29 mouse cellular contexts compared by ENCODE assay signal in the genomic region with DNA sequence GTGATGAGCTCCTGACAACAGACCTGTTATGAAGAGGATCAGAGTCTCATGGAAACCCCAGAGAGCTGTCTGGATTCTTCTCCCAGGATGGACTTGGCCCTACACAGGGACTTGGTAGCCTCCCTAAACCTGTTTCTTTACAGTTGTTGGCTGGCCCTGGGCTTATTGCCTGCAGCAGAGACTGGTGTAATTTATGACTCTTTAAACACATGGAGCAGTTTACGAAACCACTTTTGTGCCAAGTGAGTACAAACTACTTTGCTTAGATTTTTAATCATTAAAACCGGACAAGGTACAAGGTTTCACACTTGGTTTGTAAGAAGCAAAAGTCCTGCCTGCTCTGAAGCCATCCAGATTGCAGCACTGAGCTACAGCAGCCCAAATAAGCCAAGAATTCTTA. TPM values are rescaled to one million over a fixed set of nuclear protein-coding genes. Genes with fewer than 3 reads are reported as not detected.
DNase-seq lines count a peak whose midpoint lies in the region; ATAC-seq and TF ChIP-seq lines count a peak whose summit lies in the region.
"Had no signal": no experiment of that assay in that cellular context is flagged by ENCODE, and none has a peak within 500 bp of the region (broad histone marks: within the 10 kb centered on the region; RNA-seq: fewer than 3 reads in every experiment).

No protein-coding gene starts in this region.

- no peak overlapping the region for H3K4me2 ChIP-seq in kidney, embryonic 15.5 days
- H3K4me2 ChIP-seq in midbrain, postnatal 0 days (ENCODE audit: low read depth, low read length, poor library complexity, severe bottlenecking): no peak overlapping the region
- H3K4me2 ChIP-seq: embryonic facial prominence, embryonic 13.5 days; forebrain, embryonic 12.5 days; heart, embryonic 13.5 days; hindbrain, embryonic 14.5 days; limb, embryonic 12.5 days; liver, embryonic 13.5 days; midbrain, embryonic 15.5 days had no signal

- H3K4me1 ChIP-seq in kidney, adult 2 months (ENCODE audit: control insufficient read depth, insufficient read depth, low read length): peaks cover 21% of the 10 kb centered on the region; the same call in 1 of the 2 replicates
- H3K4me1 ChIP-seq in kidney, embryonic 15.5 days: no peaks in the 10 kb centered on the region
- H3K4me1 ChIP-seq in midbrain, postnatal 0 days (ENCODE audit: insufficient read depth, low read length): no peaks in the 10 kb centered on the region
- H3K4me1 ChIP-seq: embryonic facial prominence, embryonic 13.5 days; forebrain, embryonic 12.5 days; heart, embryonic 13.5 days; limb, embryonic 12.5 days; liver, embryonic 13.5 days; midbrain, embryonic 10.5 days; midbrain, embryonic 15.5 days had no signal

- H3K9me3 ChIP-seq in kidney, embryonic 15.5 days (replicated peaks): no peaks in the 10 kb centered on the region
- H3K9me3 ChIP-seq in midbrain, postnatal 0 days (ENCODE audit: low read length): no peaks in the 10 kb centered on the region
- H3K9me3 ChIP-seq: embryonic facial prominence, embryonic 13.5 days; forebrain, embryonic 12.5 days; heart, embryonic 13.5 days; limb, embryonic 12.5 days; liver, embryonic 13.5 days; midbrain, embryonic 10.5 days; midbrain, embryonic 15.5 days had no signal

- peak; percentile 88 for DNase-seq in kidney, adult 2 months
- DNase-seq in fat pad, adult 2 months (ENCODE audit: extremely low read depth, low read depth, low spot score): peak; percentile 68
- DNase-seq in kidney, adult 9 months: peak; percentile 88
- DNase-seq in kidney, postnatal 36 days: peak; percentile 48 to 86
- DNase-seq in right cerebral cortex, adult 18-20 months: no peak
- no peak for DNase-seq in midbrain, postnatal 0 days (ENCODE audit: low spot score)
- DNase-seq in layer of hippocampus, postnatal 25 days (ENCODE audit: extremely low spot score in 1 of 2, low spot score in 1 of 2): no peak
- DNase-seq: adrenal gland, postnatal 25 days; cerebellum, adult 11-12 months; cerebellum, adult 9-11 months; forebrain, postnatal 0 days; heart, adult 2 months; heart, postnatal 10 days; liver, embryonic 13.5 days; lung, adult 2 months; lung, postnatal 10 days; right cerebral cortex, postnatal 4 days; thymus, adult 2 months; thymus, postnatal 36 days had no signal

- peaks cover 8% of the 10 kb centered on the region for H3K36me3 ChIP-seq in kidney, adult 2 months (ENCODE audit: control insufficient read depth, insufficient read depth, low read length)
- peaks cover 28% of the 10 kb centered on the region for H3K36me3 ChIP-seq in kidney, embryonic 15.5 days
- H3K36me3 ChIP-seq in midbrain, postnatal 0 days (ENCODE audit: insufficient read depth, low read length): no peaks in the 10 kb centered on the region
- H3K36me3 ChIP-seq: embryonic facial prominence, embryonic 13.5 days; forebrain, embryonic 12.5 days; limb, embryonic 12.5 days; midbrain, embryonic 15.5 days had no signal

- H3K9ac ChIP-seq in kidney, embryonic 15.5 days: no peak overlapping the region
- H3K9ac ChIP-seq in midbrain, postnatal 0 days (replicated peaks; ENCODE audit: low read length, poor library complexity, severe bottlenecking): no peak overlapping the region
- H3K9ac ChIP-seq: embryonic facial prominence, embryonic 13.5 days; forebrain, embryonic 12.5 days; forebrain, postnatal 0 days; heart, embryonic 13.5 days; hindbrain, embryonic 14.5 days; limb, embryonic 12.5 days; liver, embryonic 13.5 days; midbrain, embryonic 15.5 days had no signal

- peak overlapping the region; percentile 86 for H3K27ac ChIP-seq in kidney, adult 2 months (ENCODE audit: insufficient read depth, low read depth, low read length)
- H3K27ac ChIP-seq in kidney, embryonic 15.5 days: no peak overlapping the region
- no peak overlapping the region for H3K27ac ChIP-seq in midbrain, postnatal 0 days (ENCODE audit: low read depth, low read length)
- H3K27ac ChIP-seq: embryonic facial prominence, embryonic 13.5 days; forebrain, embryonic 12.5 days; heart, adult 2 months; heart, embryonic 13.5 days; hindbrain, embryonic 14.5 days; limb, embryonic 12.5 days; liver, embryonic 13.5 days; midbrain, embryonic 10.5 days; midbrain, embryonic 15.5 days had no signal

- no peak overlapping the region for H3K4me3 ChIP-seq in kidney, adult 2 months (ENCODE audit: insufficient read depth, low read depth, low read length)
- no peak overlapping the region for H3K4me3 ChIP-seq in kidney, embryonic 15.5 days (replicated peaks)
- H3K4me3 ChIP-seq in midbrain, postnatal 0 days (ENCODE audit: low read depth, low read length): no peak overlapping the region
- H3K4me3 ChIP-seq: embryonic facial prominence, embryonic 13.5 days; forebrain, embryonic 12.5 days; heart, adult 2 months; heart, embryonic 13.5 days; limb, embryonic 12.5 days; liver, embryonic 13.5 days; midbrain, embryonic 10.5 days; midbrain, embryonic 15.5 days had no signal

- no peak for TF ChIP-seq POLR2A in kidney, adult 2 months (IDR thresholded peaks at IDR 0.05; ENCODE audit: low read depth, low read length)

- 31% methylated on average over 2 of the region's 2 CpGs for WGBS in kidney, adult 2 months
- 63% methylated on average over 2 of the region's 2 CpGs for WGBS in kidney, embryonic 15.5 days
- WGBS in midbrain, postnatal 0 days: 95% methylated on average over 2 of the region's 2 CpGs

- no peak for TF ChIP-seq CTCF in kidney, adult 2 months (conservative IDR thresholded peaks at IDR 0.05; ENCODE audit: insufficient read depth, insufficient read length, low read depth, low read length)
- TF ChIP-seq CTCF in midbrain, postnatal 0 days (IDR thresholded peaks at IDR 0.05): no peak

- H3K27me3 ChIP-seq in kidney, adult 2 months (replicated peaks; ENCODE audit: control insufficient read depth, insufficient read depth, low read length): no peaks in the 10 kb centered on the region
- H3K27me3 ChIP-seq in kidney, embryonic 15.5 days: no peaks in the 10 kb centered on the region
- no peaks in the 10 kb centered on the region for H3K27me3 ChIP-seq in midbrain, postnatal 0 days (ENCODE audit: insufficient read depth, low read length)
- H3K27me3 ChIP-seq: embryonic facial prominence, embryonic 13.5 days; forebrain, embryonic 12.5 days; heart, embryonic 13.5 days; limb, embryonic 12.5 days; liver, embryonic 13.5 days; midbrain, embryonic 15.5 days had no signal

- no peak for ATAC-seq in kidney, embryonic 15.5 days (replicated peaks; ENCODE audit: low FRiP score)
- ATAC-seq in midbrain, postnatal 0 days (ENCODE audit: low FRiP score): no peak
- ATAC-seq: forebrain, postnatal 0 days; midbrain, embryonic 15.5 days had no signal

RNA-seq across cellular contexts. Expression of gene Cth, which starts 12.7 kb away (rescaled TPM):
- 147 and 153 TPM in 2 replicates for polyA plus RNA-seq in kidney, adult 2 months (2012; rRNA removed)
- 45.7 and 47.0 TPM in 2 replicates for polyA plus RNA-seq in kidney, embryonic 15.5 days (2015; fragmentation: Nextera tagmentation; extraction: Ambion mirVana)
- total RNA-seq in midbrain, postnatal 0 days (2014; rRNA removed): 2.5 and 4.0 TPM in 2 replicates
- polyA plus RNA-seq in midbrain, postnatal 0 days (2015; fragmentation: Nextera tagmentation; extraction: Ambion mirVana): 1.5 and 2.0 TPM in 2 replicates
- total RNA-seq in layer of hippocampus, postnatal 25 days (2021): 1 to 10 TPM; 7.5 to 8.4 TPM
- total RNA-seq: hematopoietic stem cell, adult 5-6 weeks; neutrophil, adult 5-6 weeks had no signal

RNA-seq across cellular contexts. Expression of gene Ankrd13c, which starts 34.9 kb away (rescaled TPM):
- polyA plus RNA-seq in kidney, adult 2 months (2012; rRNA removed): 63.1 and 73.4 TPM in 2 replicates
- 24.6 and 25.3 TPM in 2 replicates for polyA plus RNA-seq in kidney, embryonic 15.5 days (2015; fragmentation: Nextera tagmentation; extraction: Ambion mirVana)
- 31.6 and 40.5 TPM in 2 replicates for total RNA-seq in midbrain, postnatal 0 days (2014; rRNA removed)
- 21.0 and 26.2 TPM in 2 replicates for polyA plus RNA-seq in midbrain, postnatal 0 days (2015; fragmentation: Nextera tagmentation; extraction: Ambion mirVana)
- 100 to 1,000 TPM; 102 to 109 TPM for total RNA-seq in layer of hippocampus, postnatal 25 days (2021)

Comparison
In these comparisons a context has a peak if more than half of its experiments do, and no peak if none do; other contexts are left out.
1. DNase-seq: peak in kidney, adult 2 months (single experiment), fat pad, adult 2 months (single experiment), kidney, adult 9 months (single experiment) and kidney, postnatal 36 days (2 of 2); none in right cerebral cortex, adult 18-20 months (single experiment), midbrain, postnatal 0 days (single experiment) and layer of hippocampus, postnatal 25 days (0 of 2).
2. RNA of gene Cth, which starts 12.7 kb away (polyA plus RNA-seq): 147 to 153 TPM in kidney, adult 2 months and 45.7 to 47.0 TPM in kidney, embryonic 15.5 days; 1.5 to 2.0 TPM in midbrain, postnatal 0 days; every median in the first group is over 10 times any median in the second.